Mouse (Mus musculus): ENCODE measurements at regions not wholly inside any gene's neighbourhood (a gene's known extent, or its start where the extent isn't known, plus 50 kb on each side); places are given as distances from the start of the nearest gene placed in this dataset.

DNA sequence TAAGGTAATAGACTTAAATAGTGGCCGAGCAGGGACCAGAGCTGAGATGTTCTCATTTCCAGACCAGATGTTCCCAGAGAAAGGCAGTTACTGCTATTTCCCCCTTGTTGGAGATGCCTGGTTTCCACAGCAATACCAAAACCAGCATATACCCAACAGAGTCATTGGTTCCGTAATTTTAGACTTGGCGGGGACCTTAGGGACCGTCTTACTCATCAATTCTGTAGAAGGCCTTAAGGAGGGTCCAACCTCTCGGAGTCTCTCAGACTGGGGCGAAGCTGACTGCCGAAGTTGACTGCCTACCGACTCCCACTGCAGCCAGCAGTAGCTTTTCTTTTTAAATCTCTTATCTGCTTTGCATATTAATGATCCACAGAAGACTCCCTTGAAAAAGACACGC is 95.1 kb upstream of the Foxn2 start:
- DNase-seq: no peak

DNA sequence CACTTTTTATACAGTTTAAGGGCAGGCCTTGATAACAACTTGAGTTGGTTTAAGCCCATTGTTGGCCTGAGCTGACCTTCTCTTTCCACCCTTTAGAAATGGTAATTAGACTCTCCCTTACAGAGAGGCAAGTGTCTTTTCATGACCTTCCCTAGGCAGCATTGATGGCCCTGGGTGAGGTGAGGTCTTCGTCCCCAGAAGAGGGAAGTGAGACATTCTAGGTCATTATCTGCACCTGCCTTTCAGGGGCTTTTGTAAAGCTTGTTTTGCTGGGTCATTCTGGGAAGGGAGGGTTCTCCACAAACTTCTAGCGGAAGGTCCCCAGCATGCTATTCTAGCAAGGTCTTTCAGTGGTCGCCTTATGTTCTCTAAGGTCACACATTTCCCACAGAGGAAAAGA is 93.6 kb upstream of the Foxn2 start:
- DNase-seq: no peak

DNA sequence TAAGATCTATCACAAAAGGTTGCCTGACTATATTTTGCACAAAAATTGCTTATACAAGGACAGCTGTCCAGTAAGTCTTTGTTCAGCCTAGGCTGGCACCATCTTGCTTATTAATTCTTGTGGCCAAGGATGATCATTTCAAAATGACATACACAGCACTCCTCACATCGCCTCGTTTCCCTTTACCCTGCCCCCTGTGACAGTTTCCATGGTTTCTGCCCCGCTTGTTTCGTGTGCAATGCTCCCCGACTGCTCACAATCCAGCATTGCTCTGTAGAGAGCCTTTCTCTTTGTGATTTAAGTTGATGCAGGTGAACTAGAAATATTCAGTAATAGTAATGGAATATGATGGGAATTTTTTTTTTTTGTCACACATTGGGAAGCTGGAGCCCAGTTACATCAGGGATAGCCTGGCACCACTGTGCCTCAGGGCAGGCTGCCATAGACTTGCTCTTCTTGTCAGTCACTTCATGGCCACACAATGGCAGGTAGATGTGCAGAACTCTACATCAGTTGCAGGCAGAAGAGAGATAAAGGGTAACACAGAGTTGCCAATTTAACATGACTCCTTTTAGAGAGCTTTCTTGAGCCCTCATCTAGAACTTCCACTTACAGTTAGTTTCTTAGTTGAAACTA is 90.6 kb upstream of the Foxn2 start:
- DNase-seq: no peak

DNA sequence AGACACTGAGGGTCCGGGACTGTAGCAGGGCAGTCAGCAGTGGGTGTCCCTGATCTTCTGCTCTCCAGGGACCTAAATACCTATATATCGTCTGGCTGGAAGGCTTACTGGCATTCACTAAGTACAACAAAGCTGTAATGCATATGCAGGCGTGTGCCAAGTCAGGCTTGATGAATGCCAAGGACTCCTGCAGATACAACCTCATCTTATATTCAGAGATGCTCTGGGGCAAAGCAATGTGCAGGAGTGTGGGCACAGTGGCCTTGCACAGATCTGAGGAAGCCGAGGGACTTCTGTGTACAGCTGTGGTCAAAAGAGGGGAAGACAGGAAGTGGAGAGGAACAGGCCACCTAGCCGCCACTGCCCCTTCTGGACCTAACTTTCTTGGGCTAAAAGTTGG is 89.5 kb upstream of the Foxn2 start:
- no peak for DNase-seq

DNA sequence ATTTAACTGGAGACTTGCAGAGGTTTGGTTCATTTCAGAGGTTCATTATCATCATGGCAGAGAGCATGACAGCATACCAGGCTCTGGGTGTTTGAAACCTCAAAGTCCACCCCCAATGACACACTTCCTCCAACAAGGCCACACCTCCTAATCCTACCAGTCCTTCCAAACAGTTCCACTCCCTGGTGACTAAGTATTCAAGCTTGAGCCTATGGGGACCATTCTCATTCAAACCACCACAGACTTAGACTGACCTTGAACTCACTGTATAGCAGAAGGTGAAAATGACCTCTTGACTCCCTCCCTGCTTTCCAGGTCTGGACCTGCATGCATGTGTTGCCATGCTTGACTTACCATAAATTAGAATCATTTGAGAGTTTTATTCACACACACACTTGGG is 87.6 kb upstream of the Foxn2 start:
- DNase-seq: no peak

DNA sequence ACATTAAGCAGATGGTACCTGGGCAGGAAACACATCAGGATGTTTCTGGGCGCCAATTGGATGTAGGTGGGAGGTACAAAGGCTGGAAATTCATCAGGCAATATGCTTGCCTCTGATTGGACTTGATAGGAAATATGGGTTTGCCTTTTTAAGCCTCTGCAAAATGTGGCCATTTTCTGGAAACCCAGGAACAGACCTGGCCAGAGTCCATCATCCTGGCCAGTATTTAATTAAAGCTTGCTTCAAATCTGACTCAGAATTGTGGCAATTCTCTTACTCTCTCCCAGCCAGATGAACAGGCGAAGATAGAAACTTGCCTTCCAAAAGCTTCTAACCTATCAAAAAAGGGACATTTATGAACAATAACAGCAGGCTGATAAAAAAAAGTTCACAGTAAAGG is 79.3 kb upstream of the Foxn2 start:
- DNase-seq: no peak

DNA sequence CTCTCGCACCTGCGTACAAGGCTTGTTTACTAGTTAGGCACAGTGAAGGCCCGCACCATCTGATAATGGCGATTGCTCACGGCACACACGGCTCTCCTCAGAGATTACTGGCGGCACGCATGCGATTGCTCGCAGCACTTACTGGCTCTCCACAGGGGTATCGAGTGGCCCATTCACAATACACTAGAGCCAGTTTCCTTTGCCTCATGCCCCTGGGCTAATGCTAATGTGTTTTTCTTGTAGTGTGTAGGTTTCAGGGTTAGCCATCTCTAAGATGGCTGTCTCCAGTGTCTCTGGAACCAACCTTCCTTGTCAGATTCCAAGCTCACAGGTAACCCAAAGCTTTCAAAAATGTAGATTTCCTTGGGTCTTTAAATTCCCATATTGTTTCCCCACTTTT is 78.1 kb upstream of the Foxn2 start:
- DNase-seq: no peak

DNA sequence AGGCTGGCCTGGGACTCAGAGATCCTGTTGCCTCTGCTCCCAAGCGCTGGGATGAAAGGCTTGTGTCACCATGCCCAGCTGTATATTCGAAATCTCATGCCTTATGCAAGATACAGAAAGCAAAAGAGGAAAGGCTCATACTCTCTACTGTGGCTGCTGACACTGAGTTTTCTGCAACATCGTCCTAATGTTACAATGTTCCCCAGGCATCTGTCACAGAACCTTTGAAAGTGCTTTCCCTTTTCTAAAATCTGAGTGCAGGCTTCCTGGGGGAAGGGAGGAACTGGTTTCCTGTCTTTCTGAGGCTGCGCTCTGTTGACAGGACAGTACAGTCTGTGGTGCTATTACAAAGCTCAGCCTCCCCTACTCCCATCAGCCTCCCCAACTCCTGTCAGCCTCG is 72.6 kb upstream of the Foxn2 start:
- DNase-seq: no peak

DNA sequence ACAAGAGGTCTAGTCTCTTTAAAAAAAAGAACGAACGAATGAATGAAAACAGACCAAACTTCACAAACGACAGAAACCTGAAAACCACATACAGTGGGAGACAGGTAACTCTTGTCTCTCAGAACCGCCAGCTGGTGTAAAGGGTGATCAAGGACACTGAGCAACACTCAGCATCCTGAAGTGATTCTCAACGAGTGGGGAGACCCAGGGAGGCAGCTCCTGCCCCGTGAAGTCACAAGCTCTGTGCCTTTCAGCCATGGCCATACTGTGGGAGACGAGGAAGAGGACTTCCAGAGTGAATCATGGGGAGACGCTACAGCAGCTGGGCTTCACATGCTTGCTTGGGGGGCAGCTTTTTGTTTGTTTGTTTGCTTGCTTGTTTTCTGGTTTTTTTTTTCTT is 70.5 kb upstream of the Foxn2 start:
- no peak for DNase-seq

DNA sequence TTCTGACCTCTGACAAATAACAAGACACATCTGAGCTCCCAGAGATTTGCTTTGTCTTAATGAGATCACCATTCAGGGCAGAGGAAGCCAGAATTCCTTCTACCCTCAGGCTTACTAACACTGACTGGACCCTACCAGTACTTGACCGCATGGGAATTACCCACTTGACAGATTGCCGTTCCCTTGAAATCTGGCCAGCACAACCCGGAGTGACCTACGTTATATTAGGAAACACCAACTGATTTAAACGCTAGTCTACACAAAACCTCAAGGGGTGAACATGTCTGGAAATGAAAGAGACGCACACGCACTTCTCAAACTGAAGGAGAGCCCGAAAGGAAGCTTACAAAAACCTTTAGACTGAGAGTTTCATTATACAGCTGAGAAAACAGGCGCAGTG is 69.8 kb upstream of the Foxn2 start:
- DNase-seq: peak; percentile 61

DNA sequence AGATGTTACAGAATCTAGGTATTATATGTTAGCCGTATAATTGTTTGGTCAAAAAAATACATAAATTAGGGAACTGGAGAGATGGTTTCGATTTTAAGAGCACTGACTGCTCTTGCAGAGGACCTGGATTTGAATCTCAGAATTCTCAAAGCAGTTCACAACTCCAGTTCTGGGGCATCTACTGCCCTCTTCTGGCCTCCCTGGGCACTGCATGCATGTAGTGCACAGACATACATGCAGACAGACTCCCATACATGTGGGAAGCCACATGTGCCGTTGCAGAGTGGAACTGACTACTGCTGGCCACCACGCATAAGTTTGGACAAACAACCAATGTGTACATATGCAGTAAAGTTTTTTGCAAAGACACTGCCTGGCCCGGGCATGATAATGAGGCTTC is 62.0 kb upstream of the Foxn2 start:
- no peak for DNase-seq

DNA sequence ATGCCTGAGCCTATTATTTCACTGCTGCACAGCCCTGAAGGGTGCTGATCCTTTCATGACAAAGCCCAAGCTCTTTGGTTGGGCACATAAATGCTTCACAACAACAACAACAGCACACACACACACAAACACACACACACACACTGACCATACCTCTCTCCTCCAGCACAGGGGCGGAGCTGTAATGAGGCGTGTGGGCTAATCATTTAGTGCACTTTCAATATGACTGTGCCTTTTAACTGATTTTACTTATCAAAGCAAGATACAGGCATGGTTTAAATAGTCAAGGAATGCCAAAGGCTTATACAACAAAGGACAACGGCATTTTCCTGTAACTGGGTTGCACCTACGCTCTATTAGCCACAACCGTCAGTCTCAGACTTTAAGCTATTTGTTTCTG is 61.1 kb upstream of the Foxn2 start:
- DNase-seq: no peak

DNA sequence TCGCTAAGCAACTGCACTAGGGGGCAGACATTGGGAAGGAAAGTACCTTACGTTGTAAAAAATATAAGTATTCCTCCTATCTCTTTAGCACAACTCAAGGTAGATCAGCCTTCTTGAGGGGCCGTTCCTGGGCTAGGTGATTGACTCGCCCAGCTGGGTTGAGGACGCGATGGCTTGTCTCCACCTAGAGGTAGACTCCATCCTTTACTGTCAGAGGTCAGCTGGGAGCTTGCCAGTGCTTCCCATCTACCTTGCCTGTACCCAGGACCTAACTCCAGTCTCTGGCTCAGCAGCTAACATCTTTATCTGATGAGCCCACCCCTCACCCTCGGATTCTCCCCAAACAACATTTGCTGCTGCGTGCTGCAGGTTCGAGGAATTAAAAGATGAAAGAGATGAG is 59.4 kb upstream of the Foxn2 start:
- peak; percentile 39 for DNase-seq

DNA sequence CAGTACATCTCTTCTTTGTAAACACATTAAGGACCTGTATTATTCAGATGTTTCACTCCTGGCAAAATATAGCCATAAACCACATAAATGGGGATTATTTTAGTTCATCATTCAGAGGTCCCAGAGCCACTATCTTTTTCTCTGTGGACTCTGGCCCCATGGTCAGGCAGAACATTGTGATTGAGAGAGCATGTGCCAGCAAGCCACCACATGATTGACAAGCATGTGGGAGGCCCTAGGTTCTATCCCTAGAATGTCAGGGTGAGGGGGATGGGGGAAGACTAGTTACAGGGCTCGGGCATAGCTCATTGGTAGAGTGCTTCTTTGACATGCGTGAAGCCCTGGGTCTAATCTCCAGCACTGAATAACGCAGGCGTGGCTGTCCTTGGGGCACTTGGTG is 57.1 kb upstream of the Foxn2 start:
- DNase-seq: no peak

DNA sequence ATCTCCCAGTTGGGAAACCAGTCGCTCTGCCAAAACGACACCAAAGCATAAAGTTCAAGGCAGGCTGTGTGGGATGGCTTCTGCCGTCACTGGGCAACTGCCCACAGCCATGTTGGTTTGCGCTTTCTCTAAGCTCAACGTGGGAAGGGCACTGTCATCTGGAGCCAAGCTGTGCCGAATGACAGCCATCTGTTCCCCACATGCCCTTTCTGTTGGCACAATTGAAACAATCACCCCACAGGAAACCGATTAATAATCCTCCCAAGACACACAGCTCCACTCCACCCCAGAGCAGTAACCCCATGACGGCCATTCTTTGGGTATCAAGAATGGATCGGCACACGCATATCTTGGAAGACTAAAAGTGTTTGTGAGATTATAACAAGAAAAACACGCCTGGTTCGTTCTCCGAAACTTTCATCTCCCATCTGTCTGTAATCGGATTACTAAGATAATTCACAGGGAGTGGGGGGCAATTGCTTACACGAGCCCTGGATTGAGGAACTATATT is 52.0 kb upstream of the Foxn2 start:
- peak; percentile 94 for DNase-seq

DNA sequence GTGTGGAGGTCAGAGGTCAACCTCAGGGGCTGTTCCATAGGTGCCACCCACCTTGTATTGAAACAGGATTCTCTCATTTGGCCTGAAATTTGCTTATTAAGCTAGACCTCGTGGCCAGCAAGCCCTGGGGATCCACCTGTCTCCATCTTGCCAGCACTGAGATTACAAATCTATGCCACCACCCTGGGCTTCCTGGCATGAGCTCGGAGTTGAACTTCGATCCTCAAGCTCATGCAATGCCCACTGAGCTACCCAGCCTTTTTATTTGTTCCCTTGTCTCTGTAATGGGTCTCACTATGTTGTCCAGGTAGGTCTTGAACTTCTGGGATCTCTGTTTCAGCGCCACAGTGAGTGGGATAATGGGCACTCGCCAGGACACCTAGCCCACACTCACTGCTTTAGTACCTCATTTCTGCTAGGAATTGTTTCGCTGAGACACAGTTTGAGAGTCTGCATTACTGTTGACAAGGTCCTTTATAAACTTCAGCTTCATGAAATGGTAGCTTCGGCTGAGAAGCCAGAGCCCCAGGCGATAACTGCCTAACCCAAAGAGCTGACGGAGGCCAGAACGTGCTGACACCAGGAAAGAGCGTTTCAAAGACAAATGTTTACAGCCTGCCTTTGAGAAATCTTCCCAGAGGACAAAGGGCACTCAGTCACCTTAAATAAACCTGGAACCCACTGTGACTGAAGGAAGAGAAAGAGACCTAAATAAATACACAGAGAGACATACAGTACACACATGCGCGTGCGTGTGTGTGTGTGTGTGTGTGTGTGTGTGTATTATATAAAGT is 50.6 kb upstream of the Foxn2 start:
- no peak for DNase-seq

All from cerebellum, adult 9-10 months (tissue).